Mouse (Mus musculus): Measurements from ENCODE around the gene Lonp2.

Gene Lonp2

DNA sequence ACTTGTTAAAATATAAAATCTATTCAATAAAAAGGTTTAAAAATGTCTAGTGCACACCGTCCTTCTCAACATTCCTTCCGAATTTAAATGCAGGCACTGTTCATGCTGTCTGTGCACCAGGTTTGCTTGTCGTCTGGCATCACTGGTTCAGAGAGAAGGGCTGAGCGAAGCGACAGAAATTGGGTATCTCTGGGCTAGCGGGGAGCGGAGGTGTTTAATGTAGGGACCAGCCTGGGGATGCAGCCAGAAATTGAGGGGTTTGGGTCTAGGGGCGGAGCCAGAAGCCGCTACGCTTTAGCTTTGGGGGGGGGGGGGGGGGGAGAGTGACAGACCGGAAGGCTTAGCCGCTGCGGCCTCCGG, 312 bp upstream of the Lonp2 start:
- no peak for DNase-seq (ENCODE audit: low read depth)

DNA sequence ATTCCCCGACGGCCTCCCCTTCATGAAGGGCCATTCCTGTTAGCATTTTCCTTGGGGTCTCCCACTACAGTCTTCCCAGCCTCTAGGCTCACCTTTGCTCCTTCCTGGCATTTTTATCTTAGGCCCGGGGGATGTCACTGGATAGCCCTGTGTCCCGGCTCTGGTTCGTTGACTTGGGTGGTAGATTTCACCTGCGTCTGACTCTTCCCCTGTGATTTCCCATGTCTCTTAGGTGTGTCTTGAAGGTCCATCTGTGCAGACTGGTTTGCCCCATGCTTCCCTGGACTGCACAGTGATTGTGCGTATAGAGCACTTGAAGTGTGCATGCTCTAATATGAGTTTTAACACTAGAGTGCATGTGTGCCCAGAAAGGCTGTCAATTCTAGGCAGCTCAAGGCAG, 1.1 kb downstream of the Lonp2 start:
- DNase-seq (ENCODE audit: low read depth): peak; percentile 24

- DNase-seq (ENCODE audit: low read depth): no peak
Measured at GRCm38 (mm10) chr8:86630212-86630611, 6.4 kb downstream of the Lonp2 start.

DNA sequence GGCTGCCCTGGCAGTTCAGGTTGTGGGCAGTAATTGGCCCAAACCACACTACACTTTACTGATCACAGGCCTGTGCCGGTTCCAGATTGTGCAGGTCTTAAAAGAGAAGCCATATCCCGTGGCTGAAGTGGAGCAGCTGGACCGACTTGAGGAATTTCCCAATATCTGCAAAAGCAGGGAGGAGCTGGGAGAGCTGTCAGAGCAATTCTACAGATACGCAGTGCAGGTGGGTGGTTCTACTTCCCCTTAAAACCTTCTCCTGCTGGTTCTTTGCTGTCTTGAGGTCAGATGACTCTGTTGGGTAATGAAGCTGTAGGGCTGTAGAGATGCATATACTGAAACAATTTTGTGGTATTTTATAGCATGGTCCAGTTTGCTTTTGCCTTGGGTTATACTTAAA, 7.6 kb downstream of the Lonp2 start:
- DNase-seq (ENCODE audit: low read depth): no peak

DNA sequence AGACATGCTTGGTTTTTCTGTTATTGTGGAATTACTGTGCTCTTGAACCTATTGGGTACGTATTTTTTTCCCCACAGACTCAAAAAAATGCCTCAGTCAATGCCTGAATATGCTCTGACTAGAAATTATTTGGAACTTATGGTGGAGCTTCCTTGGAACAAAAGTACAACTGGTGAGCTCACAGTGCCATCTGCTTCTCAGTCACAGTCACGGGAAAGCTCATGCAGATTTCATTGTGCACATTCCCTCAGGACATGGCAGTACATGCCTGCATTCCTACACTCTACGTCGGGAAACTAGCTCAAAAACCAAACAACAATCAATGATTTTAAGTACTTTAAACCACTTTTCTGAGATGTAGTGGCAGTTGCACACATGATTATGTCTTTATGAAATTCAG, 14.0 kb downstream of the Lonp2 start:
- no peak for DNase-seq (ENCODE audit: low read depth)

DNA sequence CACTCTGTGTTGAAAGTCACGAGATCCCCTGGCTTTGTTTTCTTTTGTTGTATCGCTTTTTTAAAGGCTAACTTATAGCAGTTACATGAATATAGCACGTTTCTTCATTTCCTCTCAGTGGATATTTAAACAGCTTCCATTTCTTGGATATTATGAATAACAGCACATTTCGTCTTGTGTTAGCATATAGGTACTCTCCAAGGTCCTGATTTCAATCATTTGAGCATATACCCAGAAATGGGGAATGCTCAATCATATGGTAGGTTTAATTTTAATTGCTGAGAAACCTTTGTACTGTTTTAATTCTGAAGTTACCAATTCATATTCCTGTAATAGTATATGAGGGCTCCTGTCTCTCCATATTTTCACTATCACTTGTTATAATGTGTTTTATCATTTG, 15.1 kb downstream of the Lonp2 start:
- DNase-seq (ENCODE audit: low read depth): peak; percentile 22

DNA sequence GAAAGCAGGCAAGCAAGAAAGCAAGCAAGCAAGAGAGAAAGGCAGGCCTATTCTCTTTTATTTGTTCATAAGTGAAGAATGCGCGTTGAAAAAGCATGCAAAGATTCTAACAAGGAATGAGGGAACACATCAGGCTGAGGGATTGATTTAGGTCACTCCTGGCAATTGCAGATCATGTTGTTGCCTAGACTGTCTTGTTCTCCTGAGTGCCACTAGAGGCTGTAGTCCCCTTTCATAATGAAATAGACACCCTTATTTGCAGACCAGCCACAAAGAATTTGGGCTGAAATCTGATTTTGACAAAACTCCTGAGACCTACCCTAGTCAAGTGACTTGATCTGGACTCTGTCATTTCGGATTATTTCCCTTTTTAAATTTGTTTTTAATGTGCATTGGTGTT, 18.8 kb downstream of the Lonp2 start:
- DNase-seq (ENCODE audit: low read depth): no peak

DNA sequence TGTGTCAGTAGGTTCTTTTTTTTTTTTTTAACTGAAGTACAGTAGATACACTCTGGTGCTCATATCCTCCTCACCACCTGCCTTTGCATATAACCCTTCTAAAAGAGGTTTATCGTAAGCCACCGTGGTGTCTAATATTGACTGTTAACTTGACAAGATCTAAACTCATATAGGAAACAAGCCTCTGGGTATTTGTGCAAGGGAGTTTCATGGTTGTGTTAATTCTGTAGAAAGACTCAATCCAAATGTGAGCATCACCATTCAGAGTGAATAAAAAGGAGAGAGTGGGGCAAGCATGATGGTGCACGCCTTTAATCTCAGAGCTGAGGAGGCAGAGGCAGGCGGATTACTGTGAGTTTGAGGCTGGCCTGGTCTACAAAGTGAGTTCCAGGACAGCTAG, 20.8 kb downstream of the Lonp2 start:
- DNase-seq (ENCODE audit: low read depth): no peak

DNA sequence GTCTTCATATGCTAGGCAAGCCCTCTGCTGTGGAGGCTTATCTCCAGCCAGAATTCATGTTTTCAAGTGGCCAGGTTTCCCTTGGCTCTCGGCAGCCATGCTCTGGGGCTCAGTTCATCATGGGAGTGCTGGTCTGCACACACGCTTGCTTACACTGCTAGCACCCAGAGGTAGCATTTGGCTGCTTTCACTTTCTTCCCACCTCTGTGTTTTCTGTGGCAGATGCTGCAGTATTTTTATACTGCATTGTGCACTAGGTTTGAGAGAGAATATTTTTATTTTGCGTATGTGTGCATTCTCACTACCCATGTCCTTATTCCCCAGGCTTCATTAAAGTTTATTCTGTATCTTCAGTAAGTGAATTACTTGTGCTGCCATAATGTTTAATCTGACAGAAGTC, 23.9 kb downstream of the Lonp2 start:
- DNase-seq (ENCODE audit: low read depth): no peak

DNA sequence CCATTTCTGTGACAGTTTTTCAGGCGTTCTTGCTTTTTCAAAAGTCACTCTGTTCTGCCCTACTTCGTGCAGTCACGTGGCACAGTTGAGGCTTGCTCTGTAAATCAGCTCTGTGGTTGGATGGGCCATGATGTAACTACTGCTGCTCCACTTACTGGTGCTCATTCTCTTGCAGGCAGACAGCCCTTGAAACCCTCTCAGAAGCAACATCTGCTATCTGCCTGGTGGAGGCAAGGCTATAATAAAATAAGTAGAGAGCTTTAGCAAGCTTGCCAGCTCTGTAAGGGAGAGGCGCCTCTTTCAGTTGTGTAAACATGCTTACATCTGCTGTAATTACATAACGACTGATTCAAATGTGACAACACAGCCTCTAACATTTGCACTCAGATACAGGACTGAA, 27.6 kb downstream of the Lonp2 start:
- DNase-seq (ENCODE audit: low read depth): no peak

GRCm38 (mm10) chr8:86652546-86652945, 28.7 kb downstream of the Lonp2 start:
- DNase-seq (ENCODE audit: low read depth): no peak

DNA sequence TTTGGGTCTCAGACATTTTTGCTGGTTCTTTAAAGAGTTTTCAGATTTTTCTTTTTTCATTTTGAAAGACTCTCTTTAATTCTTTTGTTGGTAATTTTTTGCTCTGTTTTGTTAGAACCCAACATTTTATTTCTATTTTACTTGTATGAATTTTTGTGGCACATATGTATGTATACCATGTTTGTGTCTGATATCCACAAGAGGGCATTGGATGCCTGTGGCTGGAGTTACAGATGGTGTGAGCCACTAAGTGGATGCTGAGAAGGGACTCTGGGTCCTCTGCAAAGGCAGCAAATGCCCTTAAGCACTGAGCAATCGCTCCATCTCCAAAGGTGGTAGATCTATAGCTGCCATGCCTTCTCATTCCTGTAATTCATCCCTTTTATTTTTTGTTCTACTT, 30.7 kb downstream of the Lonp2 start:
- peak; percentile 20 for DNase-seq (ENCODE audit: low read depth)

GRCm38 (mm10) chr8:86668750-86669149, 44.9 kb downstream of the Lonp2 start:
- DNase-seq (ENCODE audit: low read depth): no peak

- DNase-seq (ENCODE audit: low read depth): no peak
Measured at GRCm38 (mm10) chr8:86669259-86669658, 45.4 kb downstream of the Lonp2 start.

GRCm38 (mm10) chr8:86686629-86687028, 62.8 kb downstream of the Lonp2 start:
- DNase-seq (ENCODE audit: low read depth): peak; percentile 36

GRCm38 (mm10) chr8:86692107-86692506, 68.3 kb downstream of the Lonp2 start:
- DNase-seq (ENCODE audit: low read depth): peak; percentile 21

- DNase-seq (ENCODE audit: low read depth): no peak
Measured at GRCm38 (mm10) chr8:86694011-86694410, 70.2 kb downstream of the Lonp2 start.

DNA sequence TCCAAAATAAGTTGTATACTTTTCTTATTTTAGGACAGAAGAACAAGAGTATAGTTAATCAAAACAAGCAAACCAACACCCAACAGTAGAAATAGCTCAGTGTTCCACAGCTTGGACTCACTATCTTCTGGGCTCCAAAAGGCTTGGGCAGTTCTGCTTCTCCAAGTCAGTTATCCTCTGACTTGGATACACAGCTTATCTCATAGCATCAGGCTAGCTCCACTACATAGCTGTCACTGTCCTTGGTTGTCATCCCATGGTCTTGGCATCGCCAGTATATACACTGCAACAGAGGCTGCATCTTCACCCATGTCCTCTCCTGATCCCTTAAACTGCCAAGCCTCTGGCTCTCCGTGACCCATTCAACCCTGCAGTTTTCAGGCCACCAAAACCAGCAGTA, 71.9 kb downstream of the Lonp2 start:
- DNase-seq (ENCODE audit: low read depth): no peak

- DNase-seq (ENCODE audit: low read depth): no peak
Measured at GRCm38 (mm10) chr8:86698811-86699421, 75.1 kb downstream of the Lonp2 start.

DNA sequence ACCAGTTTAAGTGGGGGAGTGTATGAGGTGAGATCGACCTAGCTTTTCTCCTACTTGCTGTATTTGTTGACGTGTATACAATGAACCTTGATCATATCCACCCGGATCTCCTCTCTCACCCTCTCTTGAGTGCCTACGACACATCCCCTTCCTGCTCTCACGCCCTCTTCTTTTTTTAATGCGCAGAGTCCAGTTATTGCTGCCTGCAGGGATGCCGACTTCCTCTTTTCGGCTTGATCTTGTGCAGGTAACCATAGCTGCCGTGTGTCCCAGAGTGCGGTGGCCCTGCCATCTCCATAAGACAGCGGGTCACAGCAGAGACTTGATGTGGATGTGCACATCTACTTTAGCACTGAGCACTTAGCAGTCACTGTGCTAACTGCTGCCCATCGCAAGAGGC, 75.6 kb downstream of the Lonp2 start:
- no peak for DNase-seq (ENCODE audit: low read depth)

DNA sequence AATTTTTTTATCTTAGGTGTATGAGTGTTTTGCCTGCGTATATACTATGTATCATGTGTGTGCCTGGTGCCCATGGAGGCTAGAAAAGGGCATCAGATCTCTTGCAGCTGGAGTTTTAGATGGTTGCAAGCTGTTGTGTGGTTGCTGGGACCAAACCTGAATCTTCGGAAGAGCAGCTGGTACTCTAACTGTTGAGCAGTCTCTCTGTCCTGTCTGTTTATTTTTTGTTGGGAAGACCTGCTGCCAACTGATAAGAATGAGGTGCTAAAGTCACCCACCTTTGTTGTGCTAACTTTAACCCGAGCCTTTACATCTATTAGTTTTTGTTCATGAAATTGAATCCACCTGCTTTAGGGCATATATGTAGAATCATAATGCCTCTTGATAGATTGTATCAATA, 78.6 kb downstream of the Lonp2 start:
- DNase-seq (ENCODE audit: low read depth): no peak

- no peak for DNase-seq (ENCODE audit: low read depth)
Measured at GRCm38 (mm10) chr8:86705317-86705716, 81.5 kb downstream of the Lonp2 start.

- DNase-seq (ENCODE audit: low read depth): no peak
Measured at GRCm38 (mm10) chr8:86706756-86707155, 82.9 kb downstream of the Lonp2 start.

DNA sequence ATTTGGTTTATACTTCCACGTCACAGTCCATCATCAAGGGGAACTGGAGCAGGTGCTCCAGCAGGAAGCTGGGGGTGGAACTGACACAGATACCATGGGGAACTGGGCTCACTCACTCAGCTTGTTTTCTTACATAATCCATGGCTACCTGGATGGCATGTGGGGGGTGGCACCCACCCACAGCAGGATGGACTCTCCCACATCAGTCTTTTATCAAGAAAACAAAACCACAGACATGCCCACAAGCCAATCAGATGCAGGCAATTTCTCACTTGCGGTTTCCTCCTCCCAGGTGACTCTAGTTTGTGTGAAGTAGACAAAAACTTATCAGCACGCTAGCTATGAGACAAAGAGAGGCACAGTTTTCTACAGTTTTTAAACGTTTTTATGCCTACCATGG, 84.0 kb downstream of the Lonp2 start:
- DNase-seq (ENCODE audit: low read depth): peak; percentile 36

DNA sequence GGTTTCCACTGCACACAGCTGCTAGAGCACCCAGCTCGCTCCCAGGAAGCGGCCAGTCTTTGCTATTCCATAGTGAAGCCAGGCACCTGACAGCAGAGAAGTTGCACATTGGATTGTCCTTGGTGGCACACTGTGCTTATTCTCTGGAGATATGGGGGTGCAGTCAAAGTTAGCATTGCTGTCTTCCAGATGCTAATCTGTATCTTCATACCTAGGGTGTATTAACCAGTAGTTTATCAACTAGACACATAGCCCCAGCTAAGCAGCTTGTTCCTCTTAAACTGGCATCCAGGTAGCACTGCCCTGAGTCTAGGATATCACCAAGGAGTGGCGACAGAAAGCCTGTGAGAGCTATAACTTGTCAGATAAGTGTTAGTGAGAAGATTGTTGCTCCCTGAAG, 88.8 kb downstream of the Lonp2 start:
- DNase-seq (ENCODE audit: low read depth): no peak
